Mouse (Mus musculus): ENCODE data around the gene Rhbdl3.

Rhbdl3 gene

GRCm38 (mm10) chr11:80384461-80384860 lies 83.7 kb downstream of the Rhbdl3 start:
- DNase-seq (ENCODE audit: low read depth, low spot score) = no peak

- DNase-seq (ENCODE audit: low read depth, low spot score) = no peak
These were observed 84.3 kb downstream of the Rhbdl3 start for GRCm38 (mm10) chr11:80385055-80385454.

GRCm38 (mm10) chr11:80386790-80387189 lies 86.1 kb downstream of the Rhbdl3 start:
- DNase-seq (ENCODE audit: low read depth, low spot score) = no peak

- no peak for DNase-seq (ENCODE audit: low read depth, low spot score)
These were observed 89.2 kb downstream of the Rhbdl3 start for GRCm38 (mm10) chr11:80389885-80390284.

GRCm38 (mm10) chr11:80391407-80392120 lies 90.9 kb downstream of the Rhbdl3 start:
- no peak for DNase-seq (ENCODE audit: low read depth, low spot score)

- no peak for DNase-seq (ENCODE audit: low read depth, low spot score)
These were observed 95.2 kb downstream of the Rhbdl3 start for GRCm38 (mm10) chr11:80395930-80396329.

- no peak for DNase-seq (ENCODE audit: low read depth, low spot score)
These were observed 95.9 kb downstream of the Rhbdl3 start for GRCm38 (mm10) chr11:80396617-80397016.

Data from CD4-positive helper T cell, adult 2 months (primary cell).